Mouse (Mus musculus): ENCODE results near the gene Traf1.

GRCm38 (mm10) chr2:34953018-34953417 is 8.6 kb downstream of the Traf1 start:
- TF ChIP-seq CTCF (IDR thresholded peaks at IDR 0.05; ENCODE audit: low read depth, low read length) (no peak), TAL1 (conservative IDR thresholded peaks at IDR 0.05; ENCODE audit: low read depth, low read length) (no peak), GATA1 (IDR thresholded peaks at IDR 0.05; ENCODE audit: borderline replicate concordance, low read length) (no peak)

Measured in G1E (cell line).